Mouse (Mus musculus): Measurements from ENCODE around the gene Gm48552. TPM values are rescaled to one million over a fixed set of nuclear protein-coding genes. Genes with fewer than 3 reads are reported as not detected.

Gene Gm48552
- total and polyA plus RNA-seq, 3 experiments, result 0.89 to 1.2 TPM; not detected in 1

- no peaks in the 10 kb centered on the region for H3K36me3 ChIP-seq (ENCODE audit: control insufficient read depth in 1 of 2, insufficient read depth in 2 of 2, low read length in 2 of 2)
- TF ChIP-seq CTCF (IDR thresholded peaks at IDR 0.05 in 2 of 3, conservative IDR thresholded peaks at IDR 0.05 in 1 of 3; ENCODE audit: control insufficient read depth in 1 of 3, insufficient read depth in 1 of 3, low read depth in 2 of 3, low read length in 3 of 3, poor library complexity in 1 of 3, severe bottlenecking in 1 of 3) (no peak), POLR2A (IDR thresholded peaks at IDR 0.05; ENCODE audit: control insufficient read depth in 1 of 2, insufficient read depth in 1 of 2, low read depth in 1 of 2, low read length in 2 of 2, poor library complexity in 1 of 2) (no peak), MAZ (IDR thresholded peaks at IDR 0.05; ENCODE audit: low read depth, low read length) (no peak), SIN3A (IDR thresholded peaks at IDR 0.05; ENCODE audit: low read length) (no peak), HCFC1 (IDR thresholded peaks at IDR 0.05; ENCODE audit: low read depth, low read length) (no peak)
- DNase-seq (ENCODE audit: low read depth, low spot score), result no peak
- no peak overlapping the region for H3K27ac ChIP-seq (ENCODE audit: control insufficient read depth, low read depth, low read length)
- 0 out of 4 replicates have a peak, but pooled peaks cover 0 to 3% of the 10 kb centered on the region in 2 experiments for H3K4me1 ChIP-seq (ENCODE audit: control insufficient read depth in 1 of 2, insufficient read depth in 2 of 2, low read length in 2 of 2)
- H3K9me3 ChIP-seq (replicated peaks; ENCODE audit: insufficient read depth, low read length), result no peaks in the 10 kb centered on the region
- H3K27me3 ChIP-seq (ENCODE audit: control insufficient read depth in 1 of 2, insufficient read depth in 2 of 2, low read length in 2 of 2), result no peaks in the 10 kb centered on the region
- no peaks in the 10 kb centered on the region for H3K79me2 ChIP-seq (ENCODE audit: control insufficient read depth, insufficient read depth, low read length, poor library complexity)
- H3K4me3 ChIP-seq (ENCODE audit: control insufficient read depth in 1 of 2, insufficient read depth in 1 of 2, low read depth in 2 of 2, low read length in 2 of 2), result no peak overlapping the region
- H3K9ac ChIP-seq (ENCODE audit: control insufficient read depth, low read depth, low read length, poor library complexity, severe bottlenecking), result no peak overlapping the region
Measured at GRCm38 (mm10) chr10:81399296-81399695, 10.5 kb downstream of the Gm48552 start.

GRCm38 (mm10) chr10:81399798-81400308 lies 11.0 kb downstream of the Gm48552 start:
- TF ChIP-seq USF2 (IDR thresholded peaks at IDR 0.05; ENCODE audit: borderline replicate concordance in 1 of 2, insufficient read depth in 1 of 2, low read depth in 1 of 2, low read length in 2 of 2) (no peak), CHD1 (IDR thresholded peaks at IDR 0.05; ENCODE audit: low read depth, low read length) (no peak), E2F4 (IDR thresholded peaks at IDR 0.05; ENCODE audit: borderline replicate concordance, low read depth, low read length) (no peak), MAFK (IDR thresholded peaks at IDR 0.05; ENCODE audit: borderline replicate concordance, low read depth, low read length) (no peak), POLR2AphosphoS2 (IDR thresholded peaks at IDR 0.05; ENCODE audit: low read length) (no peak), JUND (IDR thresholded peaks at IDR 0.05; ENCODE audit: low read depth, low read length) (no peak), ZNF384 (IDR thresholded peaks at IDR 0.05; ENCODE audit: low read depth, low read length) (no peak), SIN3A (IDR thresholded peaks at IDR 0.05; ENCODE audit: low read length) (no peak), ZKSCAN1 (IDR thresholded peaks at IDR 0.05; ENCODE audit: low read depth, low read length) (no peak), BHLHE40 (IDR thresholded peaks at IDR 0.05; ENCODE audit: borderline replicate concordance, low read depth, low read length) (no peak), RCOR1 (IDR thresholded peaks at IDR 0.05; ENCODE audit: low read depth, low read length) (no peak), KAT2A (conservative IDR thresholded peaks at IDR 0.05; ENCODE audit: low read depth, low read length) (no peak), ZC3H11A (IDR thresholded peaks at IDR 0.05; ENCODE audit: low read depth, low read length) (no peak), ETS1 (IDR thresholded peaks at IDR 0.05; ENCODE audit: low read depth, low read length) (no peak), ZMIZ1 (IDR thresholded peaks at IDR 0.05; ENCODE audit: low read depth, low read length) (no peak), TAL1 (IDR thresholded peaks at IDR 0.05; ENCODE audit: low read length) (no peak), MAX (IDR thresholded peaks at IDR 0.05; ENCODE audit: low read length) (no peak), MYB (IDR thresholded peaks at IDR 0.05; ENCODE audit: low read depth, low read length) (no peak), NELFE (IDR thresholded peaks at IDR 0.05; ENCODE audit: low read depth, low read length) (no peak)
- H3K4me1 ChIP-seq (ENCODE audit: control insufficient read depth in 1 of 2, insufficient read depth in 2 of 2, low read length in 2 of 2), result peaks cover 0 to 3% of the 10 kb centered on the region in 2 experiments; a peak in 2 of 4 replicates
- H3K9ac ChIP-seq (ENCODE audit: control insufficient read depth, low read depth, low read length, poor library complexity, severe bottlenecking), result no peak overlapping the region
- H3K79me2 ChIP-seq (ENCODE audit: control insufficient read depth, insufficient read depth, low read length, poor library complexity), result no peaks in the 10 kb centered on the region
- no peak overlapping the region for H3K27ac ChIP-seq (ENCODE audit: control insufficient read depth, low read depth, low read length)
- H3K4me3 ChIP-seq (ENCODE audit: control insufficient read depth in 1 of 2, insufficient read depth in 1 of 2, low read depth in 2 of 2, low read length in 2 of 2), result no peak overlapping the region
- DNase-seq (ENCODE audit: low read depth, low spot score), result no peak
- H3K9me3 ChIP-seq (replicated peaks; ENCODE audit: insufficient read depth, low read length), result no peaks in the 10 kb centered on the region
- H3K36me3 ChIP-seq (ENCODE audit: control insufficient read depth in 1 of 2, insufficient read depth in 2 of 2, low read length in 2 of 2), result peaks cover 0 to 3% of the 10 kb centered on the region in 2 experiments; a peak in 2 of 4 replicates
- H3K27me3 ChIP-seq (ENCODE audit: control insufficient read depth in 1 of 2, insufficient read depth in 2 of 2, low read length in 2 of 2), result no peaks in the 10 kb centered on the region
